In genomic region chr11:59803516-59803915, GRCm38 (mm10) we compare ENCODE assay signal across 28 mouse cellular contexts. TPM values are rescaled to one million over a fixed set of nuclear protein-coding genes. Genes with fewer than 3 reads are reported as not detected.
"Had no signal": no experiment of that assay in that cellular context is flagged by ENCODE, and none has a peak within 500 bp of the region (broad histone marks: within the 10 kb centered on the region; RNA-seq: fewer than 3 reads in every experiment).

No protein-coding gene starts in this region.

- H3K27ac ChIP-seq: heart, adult 2 months; heart, embryonic 13.5 days; heart, embryonic 15.5 days; hindbrain, embryonic 13.5 days; hindbrain, embryonic 15.5 days; hindbrain, postnatal 0 days; kidney, embryonic 15.5 days; kidney, postnatal 0 days; liver, embryonic 13.5 days; liver, embryonic 15.5 days had no signal

- DNase-seq: gastrocnemius, postnatal 10 days; gastrocnemius, postnatal 25 days; heart, adult 11 months; heart, adult 2 months; heart, postnatal 14 days; heart, postnatal 36 days; kidney, adult 11 months; kidney, adult 2 months; kidney, adult 9 months; kidney, postnatal 14 days; kidney, postnatal 36 days; layer of hippocampus, adult 9-11 months; layer of hippocampus, postnatal 36 days; left cerebral cortex, postnatal 4 days; liver; liver, embryonic 13.5 days had no signal

- H3K27me3 ChIP-seq: heart, embryonic 13.5 days; heart, embryonic 15.5 days; hindbrain, embryonic 13.5 days; hindbrain, embryonic 15.5 days; kidney, embryonic 15.5 days; limb, embryonic 12.5 days; liver, embryonic 13.5 days; liver, embryonic 15.5 days had no signal

- H3K9me3 ChIP-seq: heart, embryonic 13.5 days; heart, embryonic 15.5 days; hindbrain, embryonic 13.5 days; hindbrain, embryonic 15.5 days; kidney, embryonic 15.5 days; limb, embryonic 12.5 days; liver, embryonic 13.5 days; liver, embryonic 15.5 days had no signal

- H3K9ac ChIP-seq: heart, embryonic 13.5 days; heart, embryonic 15.5 days; hindbrain, embryonic 13.5 days; hindbrain, embryonic 15.5 days; kidney, embryonic 15.5 days; limb, embryonic 12.5 days; liver, embryonic 13.5 days; liver, embryonic 15.5 days had no signal

- ATAC-seq: hindbrain, postnatal 0 days; intestine, embryonic 16.5 days had no signal

- H3K4me2 ChIP-seq: heart, embryonic 11.5 days; heart, embryonic 13.5 days; heart, embryonic 15.5 days; hindbrain, embryonic 13.5 days; hindbrain, embryonic 15.5 days; kidney, embryonic 15.5 days; limb, embryonic 12.5 days; liver, embryonic 11.5 days; liver, embryonic 13.5 days; liver, embryonic 15.5 days had no signal

- H3K4me3 ChIP-seq: heart, adult 2 months; heart, embryonic 13.5 days; heart, embryonic 15.5 days; hindbrain, embryonic 13.5 days; hindbrain, embryonic 15.5 days; kidney, embryonic 15.5 days; limb, embryonic 12.5 days; liver, embryonic 13.5 days; liver, embryonic 15.5 days had no signal

RNA-seq across cellular contexts. Expression of gene Pld6, which starts 16.1 kb away (rescaled TPM):
- total RNA-seq: gastrocnemius, postnatal 25 days had no signal
